Mouse (Mus musculus): ENCODE results near the gene 2200002D01Rik. TPM values are rescaled to one million over a fixed set of nuclear protein-coding genes. Genes with fewer than 3 reads are reported as not detected.
A peak's percentile ranks its signal among the peaks of the same experiment; 100 is the strongest.

The 2200002D01Rik gene
- polyA plus RNA-seq, 1 experiment: 10.6 TPM

- TF ChIP-seq CTCF (IDR thresholded peaks at IDR 0.05; ENCODE audit: borderline replicate concordance, insufficient read depth, low read length) (no peak), POLR2A (IDR thresholded peaks at IDR 0.05; ENCODE audit: low read depth, low read length) (no peak)
- 0 out of 2 replicates have a peak, but pooled peaks cover 1% of the 10 kb centered on the region for H3K4me1 ChIP-seq (ENCODE audit: control insufficient read depth, insufficient read depth, low read length)
- H3K4me3 ChIP-seq (ENCODE audit: insufficient read depth, low read length): no peak overlapping the region
- H3K27ac ChIP-seq (ENCODE audit: insufficient read depth, low read length): no peak overlapping the region
Observed at GRCm38 (mm10) chr7:29262151-29262550, 13.9 kb upstream of the 2200002D01Rik start.

DNA sequence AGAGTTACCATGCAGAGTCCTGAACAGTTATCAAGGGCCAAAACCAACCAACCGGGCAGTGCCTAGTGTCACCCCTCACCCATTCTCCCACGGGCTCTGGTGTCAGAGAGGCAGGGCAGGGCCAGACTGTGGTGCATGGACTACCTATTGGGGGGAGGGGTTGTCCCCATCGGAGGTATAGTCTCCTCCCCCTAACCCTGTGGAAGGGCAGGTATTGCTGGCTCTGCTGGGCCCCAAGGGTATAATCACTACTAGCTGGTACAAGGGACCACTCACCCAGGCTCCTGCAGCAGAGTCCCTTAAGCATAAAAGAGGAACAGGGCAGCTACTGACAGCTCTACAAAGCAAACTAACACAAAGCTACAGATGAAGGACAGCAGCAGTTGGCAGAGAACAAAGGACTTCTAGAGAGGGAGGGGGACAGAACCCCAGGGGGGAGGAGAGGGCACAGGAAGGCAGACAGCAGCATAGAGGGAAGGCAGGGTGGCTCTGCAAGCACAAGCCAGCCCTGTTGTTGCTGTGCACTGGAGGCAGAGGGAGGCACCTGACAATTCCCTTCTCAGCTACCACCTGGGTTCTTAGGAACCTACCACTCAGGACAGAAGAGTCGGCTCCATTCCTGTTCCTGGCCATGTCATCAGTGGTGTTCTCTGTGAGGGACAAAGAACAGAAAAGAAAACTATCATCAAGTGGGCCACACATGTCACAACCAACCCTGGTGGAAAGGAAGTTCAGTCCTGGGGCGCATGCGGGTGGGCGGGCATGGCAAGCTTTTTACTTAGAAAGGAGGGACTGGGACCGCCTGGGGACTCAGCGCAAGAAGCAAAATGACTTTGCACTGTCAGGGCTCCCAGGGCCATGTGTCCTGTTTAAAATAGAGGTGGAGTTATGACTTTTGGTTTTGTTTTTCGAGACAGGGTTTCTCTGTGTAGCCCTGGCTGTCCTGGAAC, 11.8 kb upstream of the 2200002D01Rik start:
- 0 out of 2 replicates have a peak, but pooled peaks cover 3% of the 10 kb centered on the region for H3K4me1 ChIP-seq (ENCODE audit: control insufficient read depth, insufficient read depth, low read length)
- no peak overlapping the region for H3K4me3 ChIP-seq (ENCODE audit: insufficient read depth, low read length)
- TF ChIP-seq POLR2A (IDR thresholded peaks at IDR 0.05; ENCODE audit: low read depth, low read length): no peak
- no peak for TF ChIP-seq CTCF (IDR thresholded peaks at IDR 0.05; ENCODE audit: borderline replicate concordance, insufficient read depth, low read length)
- no peak overlapping the region for H3K27ac ChIP-seq (ENCODE audit: insufficient read depth, low read length)

DNA sequence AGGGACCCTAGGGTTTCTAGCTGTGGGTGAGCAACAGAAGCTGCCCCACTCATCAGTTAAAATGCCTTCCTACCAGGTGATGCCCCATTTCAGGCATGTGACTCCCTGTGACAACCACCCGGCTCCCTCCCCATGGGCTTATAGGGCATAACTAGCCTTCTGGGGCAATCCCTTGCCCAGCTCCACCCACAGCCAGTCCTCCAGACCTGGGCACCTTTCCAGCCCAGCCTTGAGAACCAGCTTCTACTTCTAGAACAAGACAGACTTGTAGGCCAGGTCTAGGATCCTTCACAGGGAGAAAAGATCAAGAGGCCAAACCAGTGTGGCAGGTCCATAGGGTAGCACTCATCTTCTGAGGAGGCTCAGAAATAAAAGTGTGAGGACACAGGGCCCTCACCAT, 9.1 kb upstream of the 2200002D01Rik start:
- H3K4me3 ChIP-seq (ENCODE audit: insufficient read depth, low read length): no peak overlapping the region
- TF ChIP-seq POLR2A (IDR thresholded peaks at IDR 0.05; ENCODE audit: low read depth, low read length) (no peak), CTCF (IDR thresholded peaks at IDR 0.05; ENCODE audit: borderline replicate concordance, insufficient read depth, low read length) (no peak)
- 0 out of 2 replicates have a peak, but pooled peaks cover 3% of the 10 kb centered on the region for H3K4me1 ChIP-seq (ENCODE audit: control insufficient read depth, insufficient read depth, low read length)
- H3K27ac ChIP-seq (ENCODE audit: insufficient read depth, low read length): no peak overlapping the region

DNA sequence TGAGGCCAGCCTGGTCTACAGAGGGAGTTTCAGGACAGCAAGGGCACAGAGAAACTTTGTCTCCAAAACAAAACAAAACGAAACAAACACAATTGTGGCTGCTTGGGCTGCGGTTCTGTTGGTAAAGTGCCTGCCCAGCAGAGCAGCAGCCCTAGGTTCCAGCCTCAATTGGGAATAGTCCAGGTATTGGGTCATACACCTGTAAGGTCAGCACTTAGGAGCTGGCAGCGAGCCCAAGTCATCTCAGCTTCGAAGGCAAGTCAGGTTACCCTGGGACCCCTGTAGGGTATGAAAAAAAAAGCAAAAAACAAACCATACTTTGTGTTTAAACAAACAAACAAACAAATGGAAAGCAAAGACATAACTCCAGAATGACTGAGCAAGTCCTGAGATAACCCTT, 7.6 kb upstream of the 2200002D01Rik start:
- Histone ChIP-seq H3K4me3 (ENCODE audit: insufficient read depth, low read length) (no peak overlapping the region), H3K4me1 (ENCODE audit: control insufficient read depth, insufficient read depth, low read length) (0 out of 2 replicates have a peak, but pooled peaks cover 3% of the 10 kb centered on the region), H3K27ac (ENCODE audit: insufficient read depth, low read length) (no peak overlapping the region)
- TF ChIP-seq CTCF (IDR thresholded peaks at IDR 0.05; ENCODE audit: borderline replicate concordance, insufficient read depth, low read length): no peak

DNA sequence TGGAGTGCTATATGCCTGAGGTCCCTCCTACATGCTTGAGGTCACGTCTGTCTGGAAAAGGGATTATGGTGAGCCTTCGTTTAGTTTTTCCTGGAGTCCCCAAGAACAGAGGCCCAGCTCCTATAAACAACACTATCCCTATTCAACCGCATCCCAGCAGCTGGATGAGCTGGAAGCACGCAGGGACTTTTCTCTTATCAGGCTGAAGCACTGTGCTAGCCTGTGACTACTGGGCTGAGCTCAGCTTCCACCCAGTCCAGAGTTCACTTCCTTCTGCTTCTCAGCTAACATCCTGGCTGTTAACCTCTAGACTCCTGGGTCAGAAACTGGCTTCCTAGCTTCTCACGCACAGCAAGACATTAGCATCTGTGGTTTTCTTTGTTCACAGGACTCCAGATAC, 5.6 kb upstream of the 2200002D01Rik start:
- TF ChIP-seq CTCF (IDR thresholded peaks at IDR 0.05; ENCODE audit: borderline replicate concordance, insufficient read depth, low read length): no peak
- no peak for TF ChIP-seq POLR2A (IDR thresholded peaks at IDR 0.05; ENCODE audit: low read depth, low read length)
- H3K4me3 ChIP-seq (ENCODE audit: insufficient read depth, low read length): no peak overlapping the region
- H3K27ac ChIP-seq (ENCODE audit: insufficient read depth, low read length): no peak overlapping the region
- 0 out of 2 replicates have a peak, but pooled peaks cover 3% of the 10 kb centered on the region for H3K4me1 ChIP-seq (ENCODE audit: control insufficient read depth, insufficient read depth, low read length)

GRCm38 (mm10) chr7:29251166-29251565, 2.9 kb upstream of the 2200002D01Rik start:
- Histone ChIP-seq H3K4me3 (ENCODE audit: insufficient read depth, low read length) (no peak overlapping the region), H3K4me1 (ENCODE audit: control insufficient read depth, insufficient read depth, low read length) (peaks cover 6% of the 10 kb centered on the region; the same call in 1 of the 2 replicates), H3K27ac (ENCODE audit: insufficient read depth, low read length) (no peak overlapping the region)
- TF ChIP-seq POLR2A (IDR thresholded peaks at IDR 0.05; ENCODE audit: low read depth, low read length): no peak
- no peak for TF ChIP-seq CTCF (IDR thresholded peaks at IDR 0.05; ENCODE audit: borderline replicate concordance, insufficient read depth, low read length)

- TF ChIP-seq POLR2A (IDR thresholded peaks at IDR 0.05; ENCODE audit: low read depth, low read length) (no peak; the same call in 1 of the 2 replicates), CTCF (IDR thresholded peaks at IDR 0.05; ENCODE audit: borderline replicate concordance, insufficient read depth, low read length) (no peak)
- Histone ChIP-seq H3K27ac (ENCODE audit: insufficient read depth, low read length) (peak overlapping the region; percentile 27; the same call in 1 of the 2 replicates), H3K4me1 (ENCODE audit: control insufficient read depth, insufficient read depth, low read length) (peaks cover 6% of the 10 kb centered on the region; the same call in 1 of the 2 replicates)
Observed at GRCm38 (mm10) chr7:29247706-29248105, 560 bp downstream of the 2200002D01Rik start.

GRCm38 (mm10) chr7:29247314-29247700, 959 bp downstream of the 2200002D01Rik start:
- TF ChIP-seq POLR2A (IDR thresholded peaks at IDR 0.05; ENCODE audit: low read depth, low read length) (no peak), CTCF (IDR thresholded peaks at IDR 0.05; ENCODE audit: borderline replicate concordance, insufficient read depth, low read length) (peak; percentile 80)
- Histone ChIP-seq H3K4me1 (ENCODE audit: control insufficient read depth, insufficient read depth, low read length) (peaks cover 6% of the 10 kb centered on the region; the same call in 1 of the 2 replicates), H3K27ac (ENCODE audit: insufficient read depth, low read length) (no peak overlapping the region), H3K4me3 (ENCODE audit: insufficient read depth, low read length) (peak overlapping the region; percentile 41)

More at GRCm38 (mm10) chr7:29247706-29248105, 560 bp downstream of the 2200002D01Rik start:
- H3K4me3 ChIP-seq (ENCODE audit: insufficient read depth, low read length): peak overlapping the region; percentile 41

DNA sequence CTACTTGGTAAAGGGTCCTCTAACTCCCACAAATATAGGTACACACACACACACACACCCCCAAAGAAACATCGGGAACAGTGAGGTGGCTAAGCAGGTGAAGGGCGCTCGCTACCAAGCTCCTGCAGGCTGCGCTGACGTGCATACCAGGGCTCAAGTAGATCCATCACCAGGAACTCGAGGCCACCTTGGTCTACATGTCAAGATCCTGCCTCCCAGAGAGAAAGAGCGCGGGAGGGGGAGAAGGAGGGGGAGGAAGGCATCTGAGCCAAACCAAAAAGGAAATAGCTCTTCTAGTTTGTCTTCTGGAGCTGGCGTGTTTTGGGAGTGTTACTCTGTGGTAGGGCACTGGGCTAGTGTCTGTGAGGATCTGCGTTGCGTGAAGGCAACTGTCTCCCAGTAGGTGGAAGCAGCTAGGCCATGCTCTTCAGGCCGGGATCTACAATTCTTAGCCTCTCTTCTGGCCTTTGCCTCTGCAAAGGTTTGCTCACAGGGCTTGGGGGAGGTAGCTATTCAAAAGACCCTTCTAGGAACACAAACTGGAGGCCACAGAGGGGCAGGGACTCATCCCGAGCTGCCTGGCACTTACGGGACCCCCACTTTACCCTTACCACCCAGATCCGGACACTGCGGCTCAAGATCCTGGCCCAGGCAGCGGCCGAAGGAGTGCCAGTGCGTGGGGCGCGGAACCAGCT, 1.5 kb downstream of the 2200002D01Rik start:
- peaks cover 6% of the 10 kb centered on the region; the same call in 1 of the 2 replicates for H3K4me1 ChIP-seq (ENCODE audit: control insufficient read depth, insufficient read depth, low read length)
- TF ChIP-seq CTCF (IDR thresholded peaks at IDR 0.05; ENCODE audit: borderline replicate concordance, insufficient read depth, low read length): no peak
- no peak for TF ChIP-seq POLR2A (IDR thresholded peaks at IDR 0.05; ENCODE audit: low read depth, low read length)
- H3K27ac ChIP-seq (ENCODE audit: insufficient read depth, low read length): no peak overlapping the region

More for the DNA sequence above, 1.5 kb downstream of the 2200002D01Rik start:
- no peak overlapping the region for H3K4me3 ChIP-seq (ENCODE audit: insufficient read depth, low read length)

All from embryonic fibroblast, embryonic 13.5 days (primary cell).